Mouse (Mus musculus) megakaryocyte, embryonic 14.5 days (primary cell): Measurements from ENCODE around the gene Nostrin. TPM values are rescaled to one million over a fixed set of nuclear protein-coding genes. Genes with fewer than 3 reads are reported as not detected.

ENCODE experiments used
- H3K27me3 ChIP-seq: replicated peaks from 2 replicates; pipeline ENCODE3; 2012; ENCODE audit warnings: inconsistent platforms
- H3K36me3 ChIP-seq: replicated peaks from 2 replicates; pipeline ENCODE3; 2012; ENCODE audit warnings: low read length, inconsistent platforms, mixed read lengths
- H3K4me1 ChIP-seq: 2 replicates; pipeline ENCODE4 v1.6.1; 2012; ENCODE audit warnings: inconsistent platforms
- H3K4me3 ChIP-seq: replicated peaks from 2 replicates; pipeline ENCODE3; 2012; ENCODE audit warnings: moderate library complexity, mild to moderate bottlenecking, inconsistent platforms
- H3K9me3 ChIP-seq: 2 replicates; pipeline ENCODE4 v1.6.1; 2012; ENCODE audit warnings: inconsistent platforms
- FLI1 ChIP-seq: IDR thresholded peaks from 2 replicates; pipeline ENCODE4 v1.6.1; 2012; ENCODE audit warnings: low read length, inconsistent platforms, mixed read lengths
- GATA1 ChIP-seq: IDR thresholded peaks from 3 replicates; pipeline ENCODE4 v1.6.1; 2012; ENCODE audit warnings: mixed read lengths, low read length, inconsistent platforms, borderline replicate concordance
- polyA plus RNA-seq: library from polyadenylated mRNA; stranded (reverse); fragments of >175 nt; gene quantifications from 2 replicates; pipeline ENCODE4 v1.2.3, GENCODE M21; 2012; ENCODE audit warnings: low replicate concordance; ENCODE audit not compliant: insufficient read depth

Nostrin gene
- polyA plus RNA-seq, 1 experiment: not detected

DNA sequence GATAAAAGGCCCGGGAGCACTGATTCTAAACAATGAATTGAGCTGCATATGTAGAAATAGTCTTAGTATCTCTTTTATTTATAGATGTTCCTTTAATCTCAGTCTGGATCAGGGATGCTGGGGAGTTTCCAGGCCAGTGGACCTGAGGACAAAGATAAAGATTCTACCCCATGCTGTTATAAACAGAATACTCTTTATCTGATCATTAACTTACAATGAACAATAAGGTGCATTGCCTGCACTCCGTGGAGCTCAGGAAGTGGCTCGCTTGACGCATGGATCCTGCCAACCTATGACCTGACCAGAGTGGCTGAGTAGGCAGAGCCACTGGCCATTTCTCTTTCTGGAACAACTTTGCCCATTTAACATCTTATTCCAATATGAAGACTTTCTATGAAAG lies 5.2 kb downstream of the Nostrin start:
- H3K27me3 ChIP-seq: peaks cover 6% of the 10 kb centered on the region
- H3K9me3 ChIP-seq: no peaks in the 10 kb centered on the region
- H3K4me1 ChIP-seq: peaks cover 7% of the 10 kb centered on the region
- no peak for TF ChIP-seq FLI1
- TF ChIP-seq GATA1: no peak
- no peak overlapping the region for H3K4me3 ChIP-seq
- no peaks in the 10 kb centered on the region for H3K36me3 ChIP-seq

DNA sequence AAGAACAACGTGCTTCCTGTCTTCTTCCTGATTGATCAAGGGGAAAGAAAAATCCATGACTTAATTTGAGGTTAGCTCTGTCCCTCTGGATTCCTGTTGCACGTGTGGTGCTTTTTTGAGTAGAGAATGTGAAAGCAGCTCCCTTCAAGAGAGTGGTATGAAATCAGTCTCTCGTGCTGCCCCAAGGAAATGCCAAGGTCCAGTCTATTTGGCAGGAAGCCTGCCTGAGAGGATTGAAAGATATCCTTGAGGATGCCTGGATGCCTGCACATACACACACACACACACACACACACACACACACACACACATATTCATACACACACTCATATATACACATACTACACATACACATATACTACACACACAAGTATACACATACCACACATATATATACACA lies 13.1 kb downstream of the Nostrin start:
- Histone ChIP-seq H3K27me3 (peaks cover 6% of the 10 kb centered on the region), H3K4me3 (no peak overlapping the region), H3K36me3 (no peaks in the 10 kb centered on the region), H3K9me3 (peaks cover 9% of the 10 kb centered on the region; the same call in 1 of the 2 replicates), H3K4me1 (peaks cover 4% of the 10 kb centered on the region)
- no peak for TF ChIP-seq FLI1
- no peak for TF ChIP-seq GATA1

DNA sequence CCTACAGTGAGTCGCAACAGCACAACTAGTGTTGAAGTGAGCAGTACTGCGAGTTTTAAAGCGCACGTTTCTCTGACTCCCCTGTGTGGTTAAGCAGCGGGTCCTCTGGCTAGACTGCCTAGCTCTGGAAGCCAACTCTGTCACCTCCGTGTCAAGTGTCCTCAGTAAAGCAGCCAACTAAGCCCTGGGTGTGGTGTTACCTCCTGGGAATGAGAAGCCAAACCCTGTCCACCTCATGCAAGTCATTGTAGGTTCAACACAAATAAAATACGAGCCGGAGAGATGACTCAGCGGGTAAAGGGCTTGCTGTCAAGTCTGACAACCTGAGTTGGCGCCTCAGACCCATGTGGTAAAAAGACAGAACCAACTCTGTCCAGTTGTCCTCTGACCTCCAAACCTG lies 13.6 kb downstream of the Nostrin start:
- TF ChIP-seq FLI1 (no peak), GATA1 (no peak)
- peaks cover 4% of the 10 kb centered on the region for H3K4me1 ChIP-seq
- peaks cover 9% of the 10 kb centered on the region; the same call in 1 of the 2 replicates for H3K9me3 ChIP-seq
- peaks cover 6% of the 10 kb centered on the region for H3K27me3 ChIP-seq
- H3K36me3 ChIP-seq: no peaks in the 10 kb centered on the region
- no peak overlapping the region for H3K4me3 ChIP-seq

DNA sequence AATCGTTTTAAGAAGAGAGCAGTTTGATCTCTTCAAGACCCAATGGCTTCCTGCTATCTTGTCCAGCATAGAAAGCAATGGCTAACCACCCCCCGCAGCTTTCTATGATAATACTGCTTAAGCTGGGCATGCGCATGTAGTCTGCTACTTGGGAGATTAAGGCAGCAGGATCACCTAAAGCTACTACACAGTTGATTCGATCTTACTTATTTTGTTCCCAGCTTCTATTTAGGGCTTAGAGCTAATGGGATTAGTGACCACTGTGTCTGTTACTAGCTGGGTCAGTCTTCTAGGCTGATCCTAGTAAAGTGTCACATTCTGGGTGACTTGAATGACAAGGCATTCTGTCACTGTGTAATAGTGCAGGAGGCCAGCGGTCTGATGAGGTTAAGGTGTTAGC lies 15.2 kb downstream of the Nostrin start:
- Histone ChIP-seq H3K27me3 (peaks cover 8% of the 10 kb centered on the region), H3K4me1 (peaks cover 4% of the 10 kb centered on the region), H3K36me3 (no peaks in the 10 kb centered on the region), H3K9me3 (peaks cover 9% of the 10 kb centered on the region; the same call in 1 of the 2 replicates), H3K4me3 (no peak overlapping the region)
- TF ChIP-seq GATA1 (no peak), FLI1 (no peak)

DNA sequence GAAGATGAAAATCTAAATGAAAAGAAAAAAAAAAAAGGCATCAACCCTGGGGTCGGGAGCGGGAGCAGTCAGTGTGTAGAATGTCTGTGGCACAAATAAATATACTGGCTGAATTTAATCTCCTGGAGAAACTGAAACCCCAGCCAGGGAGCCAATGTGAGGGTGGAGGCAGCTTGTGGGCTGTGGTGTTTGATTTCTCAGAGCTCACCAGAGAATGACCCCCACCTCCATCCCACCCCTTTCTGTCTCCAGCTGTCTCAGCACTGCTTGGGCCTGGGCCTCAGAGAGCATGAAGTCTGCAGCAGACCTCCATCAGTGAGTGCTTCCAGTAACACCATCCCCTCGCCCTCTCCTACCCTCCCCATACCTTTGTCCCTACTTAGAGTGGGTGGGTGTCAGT lies 20.3 kb downstream of the Nostrin start:
- H3K4me1 ChIP-seq: peaks cover 3% of the 10 kb centered on the region; the same call in 1 of the 2 replicates
- H3K4me3 ChIP-seq: no peak overlapping the region
- peaks cover 7% of the 10 kb centered on the region for H3K27me3 ChIP-seq
- no peaks in the 10 kb centered on the region for H3K36me3 ChIP-seq
- no peak for TF ChIP-seq GATA1
- TF ChIP-seq FLI1: no peak
- H3K9me3 ChIP-seq: peaks cover 8% of the 10 kb centered on the region; the same call in 1 of the 2 replicates

- TF ChIP-seq FLI1 (no peak), GATA1 (no peak)
- 0 out of 2 replicates have a peak, but pooled peaks cover 3% of the 10 kb centered on the region for H3K9me3 ChIP-seq
- H3K27me3 ChIP-seq: peaks cover 7% of the 10 kb centered on the region
- peaks cover 3% of the 10 kb centered on the region; the same call in 1 of the 2 replicates for H3K4me1 ChIP-seq
- no peak overlapping the region for H3K4me3 ChIP-seq
- no peaks in the 10 kb centered on the region for H3K36me3 ChIP-seq
Observed at GRCm38 (mm10) chr2:69156283-69156682, 20.7 kb downstream of the Nostrin start.

DNA sequence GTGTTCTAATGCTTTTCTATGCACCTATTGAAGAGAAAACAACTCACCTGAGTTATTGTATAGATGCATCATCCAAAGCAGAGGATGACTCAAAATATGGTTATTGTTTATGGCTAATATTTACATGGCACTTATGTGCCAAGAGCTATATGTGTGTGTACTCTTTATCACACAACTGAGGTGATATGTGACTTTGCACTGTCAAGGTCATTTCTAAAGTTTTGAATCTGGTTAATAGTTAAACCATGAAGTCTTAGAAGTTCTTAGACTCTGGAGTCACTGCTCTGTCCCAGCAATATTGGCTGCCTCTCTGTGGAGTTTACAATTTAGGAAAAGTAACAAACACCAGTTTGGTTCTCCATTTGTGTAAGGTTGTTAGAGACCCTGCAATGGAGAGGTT lies 23.3 kb downstream of the Nostrin start:
- no peaks in the 10 kb centered on the region for H3K9me3 ChIP-seq
- TF ChIP-seq FLI1 (no peak), GATA1 (no peak)
- H3K4me1 ChIP-seq: peaks cover 19% of the 10 kb centered on the region
- H3K4me3 ChIP-seq: no peak overlapping the region
- H3K27me3 ChIP-seq: peaks cover 5% of the 10 kb centered on the region
- H3K36me3 ChIP-seq: no peaks in the 10 kb centered on the region

DNA sequence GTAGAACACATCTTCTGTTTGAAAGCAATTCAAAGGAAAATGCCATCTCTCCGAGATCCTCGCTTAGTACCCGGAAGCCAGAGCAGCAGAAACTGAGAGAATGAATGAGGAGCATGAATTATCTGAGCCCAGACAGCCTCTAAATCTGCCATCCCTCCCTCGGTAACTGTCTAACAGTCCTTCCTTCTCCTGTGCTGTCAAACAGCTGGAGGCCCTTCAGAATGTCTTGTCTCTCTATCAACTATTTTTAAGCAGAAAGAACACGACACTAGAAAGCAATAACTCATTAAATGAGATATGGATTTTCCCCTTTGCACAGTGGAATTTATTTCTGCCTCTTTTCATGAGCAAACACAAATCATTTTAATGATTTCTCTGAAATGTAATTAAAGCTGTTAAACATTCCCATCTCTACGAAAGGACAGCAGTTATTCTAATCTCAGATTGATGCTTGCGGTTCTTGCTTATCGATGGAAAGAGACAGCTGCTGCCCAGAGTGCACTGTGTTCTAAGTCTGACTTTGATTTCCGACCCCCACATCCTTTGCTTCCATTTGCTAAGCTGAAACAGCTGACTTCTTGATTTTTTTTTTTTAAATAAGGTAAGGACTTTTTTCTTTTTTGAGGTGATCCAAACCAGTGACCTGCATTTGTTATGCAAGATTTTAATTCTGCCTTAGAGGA lies 34.9 kb downstream of the Nostrin start:
- H3K27me3 ChIP-seq: peaks cover 4% of the 10 kb centered on the region
- TF ChIP-seq FLI1 (no peak), GATA1 (no peak)

DNA sequence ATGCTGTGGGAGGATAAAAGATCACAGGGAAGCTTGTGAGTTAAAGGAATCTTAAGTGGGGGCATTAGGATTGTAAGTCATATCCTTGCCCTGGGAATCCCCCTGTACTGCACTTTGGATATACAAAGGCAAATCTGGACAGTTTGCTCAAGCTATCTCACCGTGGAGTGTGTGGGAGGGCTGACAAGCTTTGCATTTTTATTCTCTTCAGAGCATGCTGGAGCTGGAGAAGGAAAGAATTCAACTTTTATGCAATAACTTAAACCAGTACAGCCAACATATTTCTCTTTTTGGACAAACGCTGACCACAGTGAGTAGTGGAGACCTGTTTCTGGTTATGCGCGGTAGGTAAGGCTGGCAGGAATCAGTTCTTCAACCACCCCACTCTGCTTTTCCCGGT lies 39.7 kb downstream of the Nostrin start:
- peaks cover 8% of the 10 kb centered on the region for H3K9me3 ChIP-seq
- no peaks in the 10 kb centered on the region for H3K36me3 ChIP-seq
- no peaks in the 10 kb centered on the region for H3K4me1 ChIP-seq
- TF ChIP-seq GATA1 (no peak), FLI1 (no peak)
- H3K4me3 ChIP-seq: no peak overlapping the region
- H3K27me3 ChIP-seq: peaks cover 2% of the 10 kb centered on the region

More for the DNA sequence above, 34.9 kb downstream of the Nostrin start:
- Histone ChIP-seq H3K36me3 (no peaks in the 10 kb centered on the region), H3K4me3 (no peak overlapping the region), H3K4me1 (no peaks in the 10 kb centered on the region), H3K9me3 (peaks cover 8% of the 10 kb centered on the region)

GRCm38 (mm10) chr2:69179721-69180120 lies 44.1 kb downstream of the Nostrin start:
- Histone ChIP-seq H3K9me3 (no peaks in the 10 kb centered on the region), H3K4me3 (no peak overlapping the region), H3K36me3 (no peaks in the 10 kb centered on the region), H3K4me1 (no peaks in the 10 kb centered on the region), H3K27me3 (no peaks in the 10 kb centered on the region)
- TF ChIP-seq FLI1: no peak
- no peak for TF ChIP-seq GATA1

GRCm38 (mm10) chr2:69187990-69188389 lies 52.4 kb downstream of the Nostrin start:
- no peaks in the 10 kb centered on the region for H3K27me3 ChIP-seq
- no peak overlapping the region for H3K4me3 ChIP-seq
- no peak for TF ChIP-seq GATA1
- no peak for TF ChIP-seq FLI1
- H3K9me3 ChIP-seq: no peaks in the 10 kb centered on the region
- H3K36me3 ChIP-seq: peaks cover 47% of the 10 kb centered on the region
- peaks cover 14% of the 10 kb centered on the region for H3K4me1 ChIP-seq
